Mouse (Mus musculus) embryonic facial prominence, embryonic 11.5 days (tissue): Measurements from ENCODE around the gene Ube2l3. TPM values are rescaled to one million over a fixed set of nuclear protein-coding genes. Genes with fewer than 3 reads are reported as not detected.

Source experiments
- ATAC-seq: fragments of 200-750 bp; cut with Nextera tagmentation; replicated peaks from 2 replicates; pipeline ENCODE4 v1.8.0; 2017; ENCODE audit warnings: low read depth; ENCODE audit not compliant: insufficient number of reproducible peaks, low FRiP score, low TSS enrichment
- DNase-seq: peaks from one replicate; pipeline ENCODE4 v3.0.0-alpha.2; 2015; ENCODE audit warnings: low spot score
- H3K27ac ChIP-seq: fragments of 300-500 bp; sonication (generic); replicated peaks from 2 replicates; pipeline ENCODE4 v1.5.1; 2014; ENCODE audit warnings: mild to moderate bottlenecking, low read depth, low read length, control low read depth
- H3K27me3 ChIP-seq: fragments of 300-500 bp; sonication (generic); 2 replicates; pipeline ENCODE4 v1.6.1; 2014; ENCODE audit warnings: mild to moderate bottlenecking, low read length, moderate library complexity, mixed read lengths; ENCODE audit not compliant: control insufficient read depth, insufficient read depth
- H3K36me3 ChIP-seq: fragments of 300-500 bp; sonication (generic); replicated peaks from 2 replicates; pipeline ENCODE4 v1.6.1; 2014; ENCODE audit warnings: low read depth, mild to moderate bottlenecking, low read length, moderate library complexity, mixed read lengths; ENCODE audit not compliant: control insufficient read depth, insufficient read depth
- H3K4me1 ChIP-seq: fragments of 300-500 bp; sonication (generic); 2 replicates; pipeline ENCODE4 v1.6.1; 2014; ENCODE audit warnings: low read length, mixed read lengths; ENCODE audit not compliant: control insufficient read depth, insufficient read depth
- H3K4me2 ChIP-seq: fragments of 300-500 bp; sonication (generic); 2 replicates; pipeline ENCODE4 v1.6.1; 2014; ENCODE audit warnings: low read depth, mild to moderate bottlenecking, control low read depth, low read length, moderate library complexity
- H3K4me3 ChIP-seq: fragments of 300-500 bp; sonication (generic); 2 replicates; pipeline ENCODE4 v1.5.1; 2014; ENCODE audit warnings: low read depth, low read length, control low read depth
- H3K9ac ChIP-seq: fragments of 300-500 bp; sonication (generic); replicated peaks from 2 replicates; pipeline ENCODE4 v1.6.1; 2014; ENCODE audit warnings: mild to moderate bottlenecking, control low read depth, low read length
- H3K9me3 ChIP-seq: fragments of 300-500 bp; sonication (generic); replicated peaks from 2 replicates; pipeline ENCODE4 v1.6.1; 2016; ENCODE audit warnings: mild to moderate bottlenecking, low read length, inconsistent platforms, mixed read lengths; ENCODE audit not compliant: control insufficient read depth
- WGBS: fragments of 180-500 bp; shearing (Covaris S2); extraction: QIAGEN DNeasy Blood & Tissue Kit; methylation state at CpG from one replicate; pipeline ENCODE4 v1.1.7; 2014; 5-methylcytosine and 5-hydroxymethylcytosine counted together
- microRNA counts: library from miRNA; unstranded; fragments of <30 nt; microRNA quantifications from one replicate; lab custom pipeline; 2016
- microRNA-seq: library from miRNA; unstranded; fragments of <30 nt; microRNA quantifications from one replicate; pipeline ENCODE4, GENCODE M21; 2016; ENCODE audit warnings: borderline number of aligned reads
- polyA plus RNA-seq: library from polyadenylated mRNA; unstranded; fragments of >200 nt; fragmentation: Nextera tagmentation; extraction: Ambion mirVana; gene quantifications from 2 replicates; pipeline ENCODE4 v1.2.1, GENCODE M21; 2014

Ube2l3 gene
- polyA plus RNA-seq, 1 experiment from 2014 or later, result 458 TPM

DNA sequence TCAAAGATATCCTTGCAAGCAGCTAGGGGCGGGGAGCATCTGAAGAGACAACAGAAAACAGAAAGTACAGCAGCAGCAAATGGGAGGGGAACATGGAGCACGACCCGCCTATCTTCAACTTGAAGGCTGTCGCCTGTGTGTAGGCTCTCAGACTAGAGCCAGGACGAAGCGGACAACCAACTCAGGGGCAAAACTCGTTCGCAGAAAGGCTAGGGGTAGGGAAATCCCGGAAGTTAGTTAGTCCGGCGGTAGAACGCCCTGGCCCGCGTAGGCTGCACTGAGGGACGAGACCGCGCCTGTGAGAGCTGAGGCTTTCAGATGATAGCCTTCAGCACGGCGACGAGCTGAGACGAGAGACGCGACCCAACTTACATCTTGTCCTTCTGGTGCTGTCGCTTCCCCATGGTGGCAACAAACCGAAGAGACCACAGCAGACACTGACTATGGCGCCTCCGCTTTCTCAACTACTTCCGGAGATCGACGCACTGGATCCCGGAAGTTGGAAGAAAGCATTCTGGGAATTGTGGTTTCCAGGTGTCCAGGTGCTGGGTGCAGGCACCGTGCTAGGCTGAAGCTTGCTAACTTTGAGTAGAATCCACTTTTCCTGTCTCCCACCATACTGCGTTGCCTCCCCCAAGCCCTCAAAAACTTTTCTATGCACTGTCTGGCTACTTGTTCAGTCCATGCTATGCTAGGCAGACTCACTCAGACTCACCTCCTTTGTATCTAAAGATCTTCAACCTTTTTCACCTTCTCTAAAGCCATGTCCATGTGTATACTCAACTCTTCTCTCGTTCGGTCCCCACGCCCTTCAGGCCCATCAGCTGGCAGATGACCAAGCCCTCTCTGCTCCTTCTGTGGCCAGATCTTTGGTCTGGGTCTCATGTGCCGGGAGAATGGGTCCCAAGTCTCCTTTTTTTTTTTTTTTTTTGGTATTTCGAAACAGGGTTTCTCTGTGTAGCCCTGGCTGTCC is 91.4 kb downstream of the Ube2l3 start, which contains the start of gene Ppil2:
TSS of gene Ppil2 (minus strand) at position 487 of the 973 bp plus-strand sequence.
- Histone ChIP-seq H3K9me3 (no peaks in the 10 kb centered on the region), H3K9ac (peak within 1 kb of the TSS; percentile 30), H3K4me2 (peak within 1 kb of the TSS; percentile 34), H3K36me3 (no peaks in the 10 kb centered on the region; the same call in 1 of the 2 replicates), H3K27me3 (no peaks in the 10 kb centered on the region), H3K4me1 (no peaks in the 10 kb centered on the region), H3K27ac (no peak within 1 kb of the TSS), H3K4me3 (peak within 1 kb of the TSS; percentile 75)
- DNase-seq, result peak; percentile 92
- 10% methylated on average over 38 of the region's 38 CpGs for WGBS
- ATAC-seq, result peak; percentile 88

DNA sequence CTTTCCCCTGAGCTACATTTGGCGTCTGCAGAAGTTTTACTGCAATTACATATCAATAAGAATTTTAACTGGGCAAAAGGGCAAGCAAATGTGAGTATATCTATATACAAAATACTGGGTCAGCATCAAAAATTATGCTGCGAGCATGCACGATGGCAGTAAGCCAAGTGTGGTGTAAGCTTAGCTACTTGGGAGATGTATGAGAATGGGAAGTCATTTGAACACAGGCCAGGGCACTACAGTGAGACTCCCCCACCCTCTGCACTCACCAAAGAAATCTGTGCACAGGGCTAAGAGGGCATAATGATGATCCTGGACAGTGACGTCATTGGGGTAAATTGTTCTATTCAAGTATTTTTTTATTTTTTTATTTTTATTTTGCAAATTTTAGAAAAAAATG is 97.8 kb downstream of the Ube2l3 start:
- no peaks in the 10 kb centered on the region for H3K27me3 ChIP-seq
- WGBS, result 94% methylated on average over 4 of the region's 4 CpGs
- ATAC-seq (no peak), DNase-seq (no peak)
- H3K36me3 ChIP-seq, result peaks cover 6% of the 10 kb centered on the region; the same call in 1 of the 2 replicates
- no peak overlapping the region for H3K27ac ChIP-seq
- no peak overlapping the region for H3K9ac ChIP-seq
- H3K9me3 ChIP-seq, result no peaks in the 10 kb centered on the region
- no peaks in the 10 kb centered on the region for H3K4me1 ChIP-seq
- no peak overlapping the region for H3K4me3 ChIP-seq
- no peak overlapping the region for H3K4me2 ChIP-seq

DNA sequence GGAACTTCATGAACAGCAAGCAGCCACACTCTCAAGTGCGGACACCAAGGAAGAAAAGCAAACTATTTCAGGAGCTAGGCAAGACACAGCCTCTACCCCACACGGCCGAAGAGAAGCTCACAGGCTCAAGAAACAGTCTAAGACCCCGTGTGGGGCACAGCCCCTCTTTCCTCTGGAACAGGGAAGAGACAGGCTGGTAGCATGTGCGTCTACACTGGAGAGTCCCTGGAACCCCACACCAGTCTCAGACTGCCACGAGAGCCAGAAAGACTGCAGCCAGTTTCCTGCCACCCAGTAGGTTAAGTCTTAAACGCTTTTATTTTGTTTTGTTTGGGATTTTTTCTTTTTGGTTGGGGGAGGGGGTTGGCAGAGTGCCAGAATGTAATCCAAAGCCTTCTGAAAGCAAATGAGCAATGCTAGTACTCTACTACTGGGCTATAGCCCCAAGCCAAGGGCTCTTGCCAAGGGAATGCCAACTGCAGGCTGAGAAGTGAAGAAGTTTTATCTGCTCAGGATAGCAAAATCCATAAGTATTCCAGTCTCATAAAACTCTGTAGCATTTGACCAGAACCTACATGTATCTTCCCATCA is 99.7 kb downstream of the Ube2l3 start:
- Histone ChIP-seq H3K9ac (no peak overlapping the region), H3K4me3 (no peak overlapping the region), H3K4me1 (no peaks in the 10 kb centered on the region), H3K27ac (no peak overlapping the region), H3K27me3 (no peaks in the 10 kb centered on the region), H3K9me3 (no peaks in the 10 kb centered on the region), H3K4me2 (no peak overlapping the region), H3K36me3 (peaks cover 7% of the 10 kb centered on the region)
- no peak for DNase-seq
- no peak for ATAC-seq
- WGBS, result 86% methylated on average over 7 of the region's 7 CpGs

MicroRNAs encoded within 50 kb of the gene (microRNA counts, 519-probe panel; counts per million panel counts)
- microRNA mmu-miR-130b (lab: Ali Mortazavi, UCI) (5,557 counts per million, percentile 94 among the panel's probes with 10 or more counts), microRNA mmu-miR-301b (lab: Ali Mortazavi, UCI) (2,765 counts per million, percentile 33 among the panel's probes with 10 or more counts)

Small RNA genes within 50 kb of the gene (microRNA-seq; reads per million reads assigned to microRNA genes)
- gene Mir130b (11,056 reads per million, percentile 94 among the genes with 10 or more reads in this experiment), gene Mir301b (235 reads per million, percentile 55 among the genes with 10 or more reads in this experiment)

Other genes starting within 250 kb of the Ube2l3 start
- 182 and 185 TPM in 2 replicates for gene Mapk1, start 219.3 kb downstream of the Ube2l3 start, polyA plus RNA-seq
- 97.1 and 108 TPM in 2 replicates for gene Ypel1, start 133.0 kb downstream of the Ube2l3 start, polyA plus RNA-seq
- gene Ppil2, start 91.4 kb downstream of the Ube2l3 start, polyA plus RNA-seq, result 129 and 142 TPM in 2 replicates
- 107 and 108 TPM in 2 replicates for gene 2610318N02Rik, start 77.5 kb downstream of the Ube2l3 start, polyA plus RNA-seq
- 57.2 and 65.8 TPM in 2 replicates for gene Sdf2l1, start 70.3 kb downstream of the Ube2l3 start, polyA plus RNA-seq
- 6.2 and 8.8 TPM in 2 replicates for gene Ydjc, start 58.0 kb downstream of the Ube2l3 start, polyA plus RNA-seq
- gene Ccdc116, start 55.4 kb downstream of the Ube2l3 start, polyA plus RNA-seq, result 0.24 and 0.49 TPM in 2 replicates
- 0.41 and 0.47 TPM in 2 replicates for gene Rimbp3, start 6.0 kb upstream of the Ube2l3 start, polyA plus RNA-seq
- 6.1 and 7.8 TPM in 2 replicates for gene Hic2, start 30.9 kb upstream of the Ube2l3 start, polyA plus RNA-seq
- gene Tmem191c, start 73.4 kb upstream of the Ube2l3 start, polyA plus RNA-seq, result 4.0 and 5.2 TPM in 2 replicates
- 0.20 TPM in 2 replicates for gene Serpind1, start 128.7 kb upstream of the Ube2l3 start, polyA plus RNA-seq
- 7.0 and 7.2 TPM in 2 replicates for gene Snap29, start 203.3 kb upstream of the Ube2l3 start, polyA plus RNA-seq
- 29.9 and 33.9 TPM in 2 replicates for gene Pi4ka, start 203.7 kb upstream of the Ube2l3 start, polyA plus RNA-seq
- 85.1 and 90.1 TPM in 2 replicates for gene Crkl, start 249.3 kb upstream of the Ube2l3 start, polyA plus RNA-seq